Mouse (Mus musculus): Measurements from ENCODE around the gene Myo1e. TPM values are rescaled to one million over a fixed set of nuclear protein-coding genes. Genes with fewer than 3 reads are reported as not detected.

Myo1e gene
- polyA plus RNA-seq, 1 experiment from 2014 or later: 17.0 TPM

DNA sequence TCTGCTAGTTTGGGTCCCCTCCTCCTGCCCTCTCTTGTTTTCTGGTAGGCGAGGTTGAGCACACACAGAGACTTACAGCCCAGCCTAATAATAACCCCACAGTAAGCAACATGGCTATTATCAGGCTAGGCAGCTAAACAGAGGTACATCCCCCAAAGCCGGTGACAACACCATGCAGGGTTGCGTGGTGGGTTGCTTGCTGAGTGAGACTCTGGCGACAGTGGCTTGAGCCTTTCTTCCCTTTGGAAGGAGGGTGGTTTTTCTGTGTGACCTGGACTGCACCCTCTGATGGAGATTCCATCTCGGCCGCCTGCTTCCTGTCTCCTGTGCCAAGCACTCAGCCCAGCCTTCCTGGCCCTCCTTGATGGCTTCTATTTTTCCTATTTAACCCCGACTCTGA, 56.6 kb downstream of the Myo1e start:
- H3K4me1 ChIP-seq (replicated peaks; ENCODE audit: insufficient read depth, low read length): peaks cover 28% of the 10 kb centered on the region
- WGBS: 36% methylated on average over 7 of the region's 7 CpGs
- no peak overlapping the region for H3K9ac ChIP-seq (ENCODE audit: low read depth, low read length)
- no peak overlapping the region for H3K4me3 ChIP-seq (replicated peaks; ENCODE audit: low read depth, low read length)
- ATAC-seq (replicated peaks; ENCODE audit: low FRiP score, low read depth): no peak
- H3K4me2 ChIP-seq (ENCODE audit: low read length): no peak overlapping the region
- H3K36me3 ChIP-seq (ENCODE audit: insufficient read depth, low read length): no peaks in the 10 kb centered on the region
- no peaks in the 10 kb centered on the region for H3K9me3 ChIP-seq (replicated peaks; ENCODE audit: low read length)
- DNase-seq (ENCODE audit: low spot score): peak; percentile 36
- no peak for TF ChIP-seq CTCF (IDR thresholded peaks at IDR 0.05; ENCODE audit: low read depth)
- no peak overlapping the region for H3K27ac ChIP-seq
- no peaks in the 10 kb centered on the region for H3K27me3 ChIP-seq (ENCODE audit: insufficient read depth, low read length)

DNA sequence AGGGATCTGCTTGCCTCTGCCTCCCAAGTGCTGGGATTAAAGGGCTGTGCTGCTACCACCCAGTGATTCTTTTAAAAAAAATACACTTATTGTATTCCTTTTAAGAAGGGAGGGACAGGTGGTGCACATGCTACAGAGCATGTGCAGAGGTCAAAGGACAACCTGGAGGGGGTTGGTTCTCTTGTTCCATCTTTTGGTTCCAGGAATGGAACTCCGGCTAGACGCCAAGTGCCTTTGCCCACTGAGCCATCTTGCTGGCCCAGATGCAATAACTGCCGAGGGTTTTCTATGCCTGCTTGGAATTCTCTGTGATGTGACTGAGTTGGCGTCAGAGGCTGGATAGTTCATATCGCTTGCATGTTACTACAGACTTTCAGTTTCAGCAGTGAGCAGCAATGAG, 58.4 kb downstream of the Myo1e start:
- H3K27ac ChIP-seq: no peak overlapping the region
- ATAC-seq (replicated peaks; ENCODE audit: low FRiP score, low read depth) (no peak), DNase-seq (ENCODE audit: low spot score) (no peak)
- no peak for TF ChIP-seq CTCF (IDR thresholded peaks at IDR 0.05; ENCODE audit: low read depth)
- no peaks in the 10 kb centered on the region for H3K27me3 ChIP-seq (ENCODE audit: insufficient read depth, low read length)
- H3K4me2 ChIP-seq (ENCODE audit: low read length): no peak overlapping the region
- 86% methylated on average over 5 of the region's 5 CpGs for WGBS
- H3K4me1 ChIP-seq (replicated peaks; ENCODE audit: insufficient read depth, low read length): peaks cover 19% of the 10 kb centered on the region
- no peaks in the 10 kb centered on the region for H3K9me3 ChIP-seq (replicated peaks; ENCODE audit: low read length)
- no peaks in the 10 kb centered on the region for H3K36me3 ChIP-seq (ENCODE audit: insufficient read depth, low read length)
- no peak overlapping the region for H3K4me3 ChIP-seq (replicated peaks; ENCODE audit: low read depth, low read length)
- H3K9ac ChIP-seq (ENCODE audit: low read depth, low read length): no peak overlapping the region

DNA sequence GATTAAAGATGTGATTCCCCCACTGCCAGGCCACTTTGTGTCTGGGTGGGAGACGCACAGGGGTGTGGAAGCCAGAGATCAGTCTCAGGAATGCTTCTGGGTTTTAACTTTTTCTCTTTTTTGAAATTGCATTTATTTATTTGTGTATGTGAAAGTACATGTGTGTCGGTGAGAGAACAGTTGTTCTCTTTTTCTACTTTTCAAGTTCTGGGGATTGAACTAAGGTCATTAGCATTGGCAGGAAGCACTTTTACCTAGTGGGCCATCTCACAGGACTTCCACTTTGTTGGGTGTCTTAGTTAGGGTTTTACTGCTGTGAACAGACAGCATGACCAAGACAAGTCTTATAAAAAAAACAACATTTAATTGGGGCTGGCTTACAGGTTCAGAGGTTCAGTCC, 59.0 kb downstream of the Myo1e start:
- Histone ChIP-seq H3K9ac (ENCODE audit: low read depth, low read length) (no peak overlapping the region), H3K4me2 (ENCODE audit: low read length) (no peak overlapping the region), H3K27me3 (ENCODE audit: insufficient read depth, low read length) (no peaks in the 10 kb centered on the region), H3K4me1 (replicated peaks; ENCODE audit: insufficient read depth, low read length) (peaks cover 17% of the 10 kb centered on the region), H3K36me3 (ENCODE audit: insufficient read depth, low read length) (no peaks in the 10 kb centered on the region), H3K4me3 (replicated peaks; ENCODE audit: low read depth, low read length) (no peak overlapping the region), H3K9me3 (replicated peaks; ENCODE audit: low read length) (no peaks in the 10 kb centered on the region), H3K27ac (no peak overlapping the region)
- no peak for TF ChIP-seq CTCF (IDR thresholded peaks at IDR 0.05; ENCODE audit: low read depth)
- 94% methylated on average over 2 of the region's 2 CpGs for WGBS
- ATAC-seq (replicated peaks; ENCODE audit: low FRiP score, low read depth) (no peak), DNase-seq (ENCODE audit: low spot score) (no peak)

DNA sequence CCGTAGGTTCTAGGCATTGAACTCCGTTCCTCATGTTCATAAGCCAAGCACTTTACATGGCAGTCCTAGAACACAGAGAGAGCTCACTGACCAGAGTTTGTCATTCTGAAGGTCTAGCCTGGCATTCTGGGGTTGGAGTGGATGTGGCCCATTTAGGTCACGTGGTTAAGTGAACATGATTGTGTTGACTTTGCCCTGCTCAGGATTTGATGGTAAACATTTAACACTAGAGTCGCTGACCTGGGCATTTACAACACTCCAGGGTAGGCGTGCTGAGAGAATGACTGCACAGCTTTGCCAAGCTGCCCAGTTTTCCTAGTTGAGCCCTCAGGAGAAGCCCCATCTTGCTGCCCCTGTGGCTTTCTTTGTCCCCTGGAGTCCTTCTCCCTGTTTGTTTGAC, 60.0 kb downstream of the Myo1e start:
- DNase-seq (ENCODE audit: low spot score) (no peak), ATAC-seq (replicated peaks; ENCODE audit: low FRiP score, low read depth) (no peak)
- no peak for TF ChIP-seq CTCF (IDR thresholded peaks at IDR 0.05; ENCODE audit: low read depth)
- WGBS: 78% methylated on average over 5 of the region's 5 CpGs
- Histone ChIP-seq H3K36me3 (ENCODE audit: insufficient read depth, low read length) (no peaks in the 10 kb centered on the region), H3K4me3 (replicated peaks; ENCODE audit: low read depth, low read length) (no peak overlapping the region), H3K4me1 (replicated peaks; ENCODE audit: insufficient read depth, low read length) (peaks cover 10% of the 10 kb centered on the region), H3K4me2 (ENCODE audit: low read length) (no peak overlapping the region), H3K9ac (ENCODE audit: low read depth, low read length) (no peak overlapping the region), H3K9me3 (replicated peaks; ENCODE audit: low read length) (no peaks in the 10 kb centered on the region), H3K27ac (no peak overlapping the region), H3K27me3 (ENCODE audit: insufficient read depth, low read length) (no peaks in the 10 kb centered on the region)

DNA sequence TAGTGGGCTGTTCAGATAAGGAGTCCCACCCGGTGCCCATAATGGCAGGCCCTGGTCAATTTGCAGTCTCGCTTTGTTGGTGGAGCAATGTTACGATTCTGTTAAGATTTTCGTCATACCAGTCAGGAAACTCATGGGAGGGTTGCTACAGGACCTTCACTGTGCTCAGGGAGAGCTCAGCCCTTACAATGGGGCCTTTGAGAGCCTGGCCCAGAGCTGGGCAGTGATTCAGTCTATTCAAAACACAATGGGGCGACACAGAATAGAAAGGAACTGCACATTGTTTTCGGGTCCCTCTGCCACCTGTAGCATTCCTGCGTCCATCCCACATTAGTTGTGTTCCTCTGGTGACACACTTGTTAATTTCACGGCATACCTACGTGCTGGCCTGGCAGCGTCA, 62.2 kb downstream of the Myo1e start:
- Histone ChIP-seq H3K27ac (no peak overlapping the region), H3K4me2 (ENCODE audit: low read length) (no peak overlapping the region), H3K36me3 (ENCODE audit: insufficient read depth, low read length) (no peaks in the 10 kb centered on the region), H3K9ac (ENCODE audit: low read depth, low read length) (no peak overlapping the region), H3K4me3 (replicated peaks; ENCODE audit: low read depth, low read length) (no peak overlapping the region), H3K9me3 (replicated peaks; ENCODE audit: low read length) (no peaks in the 10 kb centered on the region), H3K27me3 (ENCODE audit: insufficient read depth, low read length) (no peaks in the 10 kb centered on the region), H3K4me1 (replicated peaks; ENCODE audit: insufficient read depth, low read length) (no peaks in the 10 kb centered on the region)
- no peak for DNase-seq (ENCODE audit: low spot score)
- no peak for ATAC-seq (replicated peaks; ENCODE audit: low FRiP score, low read depth)
- TF ChIP-seq CTCF (IDR thresholded peaks at IDR 0.05; ENCODE audit: low read depth): no peak
- WGBS: 80% methylated on average over 10 of the region's 10 CpGs

DNA sequence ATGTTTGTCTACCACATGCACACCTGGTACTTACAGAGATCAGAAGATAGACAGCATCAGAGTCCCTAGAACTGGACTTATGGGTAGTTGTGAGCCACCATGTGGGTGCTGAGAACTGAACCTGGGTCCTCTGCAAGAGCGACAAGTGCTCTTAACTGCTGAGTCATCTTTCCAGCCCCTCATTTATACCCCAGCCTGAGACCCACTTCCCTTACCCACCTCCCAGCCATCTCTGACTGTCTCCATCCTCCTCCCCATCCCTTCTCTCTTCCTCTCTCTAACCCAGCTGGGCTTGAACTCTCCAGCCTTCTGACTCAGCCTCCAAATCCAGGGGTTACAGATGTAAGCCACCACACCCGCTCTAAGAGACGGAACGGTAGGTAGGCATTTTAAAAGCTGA, 63.3 kb downstream of the Myo1e start:
- TF ChIP-seq CTCF (IDR thresholded peaks at IDR 0.05; ENCODE audit: low read depth): no peak
- H3K27ac ChIP-seq: peak overlapping the region; percentile 43; the same call in 1 of the 2 replicates

GRCm38 (mm10) chr9:70271137-70271536, 64.0 kb downstream of the Myo1e start:
- DNase-seq (ENCODE audit: low spot score): peak; percentile 57
- no peaks in the 10 kb centered on the region for H3K27me3 ChIP-seq (ENCODE audit: insufficient read depth, low read length)
- peak overlapping the region; percentile 47 for H3K27ac ChIP-seq
- H3K4me1 ChIP-seq (replicated peaks; ENCODE audit: insufficient read depth, low read length): no peaks in the 10 kb centered on the region
- no peaks in the 10 kb centered on the region for H3K9me3 ChIP-seq (replicated peaks; ENCODE audit: low read length)
- no peak overlapping the region for H3K9ac ChIP-seq (ENCODE audit: low read depth, low read length)
- peak; percentile 33; the same call in 1 of the 2 replicates for ATAC-seq (replicated peaks; ENCODE audit: low FRiP score, low read depth)
- no peak for TF ChIP-seq CTCF (IDR thresholded peaks at IDR 0.05; ENCODE audit: low read depth)
- H3K4me2 ChIP-seq (ENCODE audit: low read length): no peak overlapping the region
- H3K4me3 ChIP-seq (replicated peaks; ENCODE audit: low read depth, low read length): no peak overlapping the region
- no peaks in the 10 kb centered on the region for H3K36me3 ChIP-seq (ENCODE audit: insufficient read depth, low read length)
- 46% methylated on average over 7 of the region's 7 CpGs for WGBS

More for the DNA sequence above, 63.3 kb downstream of the Myo1e start:
- H3K27me3 ChIP-seq (ENCODE audit: insufficient read depth, low read length): no peaks in the 10 kb centered on the region
- no peak for ATAC-seq (replicated peaks; ENCODE audit: low FRiP score, low read depth)
- no peak overlapping the region for H3K4me3 ChIP-seq (replicated peaks; ENCODE audit: low read depth, low read length)
- WGBS: 86% methylated on average over 4 of the region's 4 CpGs
- H3K9me3 ChIP-seq (replicated peaks; ENCODE audit: low read length): no peaks in the 10 kb centered on the region
- H3K4me2 ChIP-seq (ENCODE audit: low read length): no peak overlapping the region
- no peaks in the 10 kb centered on the region for H3K36me3 ChIP-seq (ENCODE audit: insufficient read depth, low read length)
- no peak for DNase-seq (ENCODE audit: low spot score)
- no peak overlapping the region for H3K9ac ChIP-seq (ENCODE audit: low read depth, low read length)
- no peaks in the 10 kb centered on the region for H3K4me1 ChIP-seq (replicated peaks; ENCODE audit: insufficient read depth, low read length)
